ENCODE assay signal across 8 mouse cellular contexts in the genomic region with DNA sequence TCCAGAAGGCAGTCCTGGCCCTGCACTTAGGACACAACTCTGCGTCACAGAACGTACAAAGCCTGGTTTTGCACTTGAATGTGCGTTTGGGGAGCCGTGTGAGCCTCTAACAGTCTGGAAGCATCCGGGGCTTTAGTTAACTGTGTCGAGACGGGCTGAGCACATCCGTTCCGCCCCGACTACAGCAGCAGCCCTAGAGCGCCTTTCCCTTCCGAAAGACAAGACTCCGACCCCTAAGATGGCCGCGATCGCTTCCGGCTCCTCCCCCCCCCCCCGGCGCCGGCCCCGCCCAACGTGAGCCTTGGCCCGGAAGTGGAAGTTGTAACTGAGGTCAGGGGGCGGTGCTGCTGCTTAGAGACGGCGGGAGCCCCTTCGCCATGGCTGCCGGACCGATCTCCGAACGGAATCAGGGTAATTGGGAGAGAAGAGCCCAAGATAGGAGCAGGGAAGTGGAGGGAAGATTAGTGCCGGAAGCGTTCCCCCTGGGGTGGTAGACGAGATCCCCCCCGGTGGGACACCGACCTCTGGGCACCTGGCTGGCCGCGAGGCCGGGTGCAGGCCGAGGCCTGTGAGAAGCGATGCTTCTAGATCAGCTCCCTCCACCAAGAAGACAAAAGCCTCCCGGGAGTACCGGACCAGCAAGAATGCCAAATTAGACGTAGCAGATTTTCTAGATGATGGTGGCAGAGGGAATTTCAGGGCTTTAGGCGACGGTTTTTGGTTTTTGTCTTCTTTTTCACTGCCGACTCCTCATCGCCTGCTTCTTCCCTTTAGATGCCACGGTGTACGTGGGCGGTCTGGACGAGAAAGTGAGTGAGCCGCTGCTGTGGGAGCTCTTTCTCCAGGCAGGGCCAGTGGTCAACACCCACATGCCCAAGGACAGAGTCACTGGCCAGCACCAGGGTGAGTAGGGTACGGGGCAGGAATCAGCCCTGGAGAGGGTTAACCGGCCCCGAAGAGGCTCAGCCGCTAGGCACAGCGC. TPM values are rescaled to one million over a fixed set of nuclear protein-coding genes. Genes with fewer than 3 reads are reported as not detected.
A peak's percentile ranks its signal among the peaks of the same experiment; 100 is the strongest.
DNase-seq lines count a peak whose midpoint lies in the region; ATAC-seq and TF ChIP-seq lines count a peak whose summit lies in the region.

A gene (plus strand): TSS at position 136 of the 982 bp plus-strand sequence.

- peak within 1 kb of the TSS; percentile 92 for H3K27ac ChIP-seq in MEL (ENCODE audit: control insufficient read depth, low read depth, low read length)
- peak within 1 kb of the TSS; percentile 100 for H3K27ac ChIP-seq in forebrain, embryonic 16.5 days (ENCODE audit: low read length)
- peak within 1 kb of the TSS; percentile 99 for H3K27ac ChIP-seq in lung, postnatal 0 days (ENCODE audit: low read length)

- H3K9me3 ChIP-seq in MEL (replicated peaks; ENCODE audit: insufficient read depth, low read length): no peaks in the 10 kb centered on the region
- H3K9me3 ChIP-seq in forebrain, embryonic 16.5 days (ENCODE audit: control insufficient read depth, low read length): no peaks in the 10 kb centered on the region
- no peaks in the 10 kb centered on the region for H3K9me3 ChIP-seq in lung, postnatal 0 days (ENCODE audit: low read length)

- peaks cover 8 to 35% of the 10 kb centered on the region in 2 experiments for H3K4me1 ChIP-seq in MEL (ENCODE audit: control insufficient read depth in 1 of 2, insufficient read depth in 2 of 2, low read length in 2 of 2)
- H3K4me1 ChIP-seq in forebrain, embryonic 16.5 days (replicated peaks; ENCODE audit: control insufficient read depth, insufficient read depth, low read length): peaks cover 35% of the 10 kb centered on the region
- H3K4me1 ChIP-seq in lung, postnatal 0 days (ENCODE audit: insufficient read depth, low read depth, low read length): peaks cover 19% of the 10 kb centered on the region; the same call in 1 of the 2 replicates

- under 1% methylated on average over 55 of the region's 58 CpGs for WGBS in forebrain, embryonic 16.5 days
- WGBS in lung, postnatal 0 days: under 1% methylated on average over 51 of the region's 58 CpGs

- peak in 1 of 2 experiments; percentile 19; a peak in 1 of 4 replicates for TF ChIP-seq EP300 in MEL (IDR thresholded peaks at IDR 0.05; ENCODE audit: low read depth in 1 of 2, low read length in 2 of 2)
- TF ChIP-seq EP300 in lung, postnatal 0 days (IDR thresholded peaks at IDR 0.05): peak; percentile 59; the same call in 1 of the 2 replicates

- H3K79me2 ChIP-seq in MEL (ENCODE audit: control insufficient read depth, insufficient read depth, low read length, poor library complexity): peaks cover 43% of the 10 kb centered on the region

- peak within 1 kb of the TSS; percentile 98 for H3K4me2 ChIP-seq in forebrain, embryonic 16.5 days (ENCODE audit: low read length)
- H3K4me2 ChIP-seq in lung, postnatal 0 days (replicated peaks; ENCODE audit: low read depth, low read length): peak within 1 kb of the TSS; percentile 87

- intact Hi-C loops in heart, postnatal 36 days (cut with DNase I): loop anchor here (2.0 kb wide), 1 partner anchor 46 kb away; a partner anchor contains a TSS

- no peaks in the 10 kb centered on the region for H3K27me3 ChIP-seq in MEL (ENCODE audit: control insufficient read depth in 1 of 2, insufficient read depth in 2 of 2, low read length in 2 of 2)
- no peaks in the 10 kb centered on the region for H3K27me3 ChIP-seq in forebrain, embryonic 16.5 days (replicated peaks; ENCODE audit: control insufficient read depth, insufficient read depth, low read length)
- no peaks in the 10 kb centered on the region for H3K27me3 ChIP-seq in lung, postnatal 0 days (replicated peaks; ENCODE audit: insufficient read depth, low read length)

- peaks cover 21 to 40% of the 10 kb centered on the region in 2 experiments for H3K36me3 ChIP-seq in MEL (ENCODE audit: control insufficient read depth in 1 of 2, insufficient read depth in 2 of 2, low read length in 2 of 2)
- peaks cover 6% of the 10 kb centered on the region; the same call in 1 of the 2 replicates for H3K36me3 ChIP-seq in forebrain, embryonic 16.5 days (ENCODE audit: control insufficient read depth, insufficient read depth)
- H3K36me3 ChIP-seq in lung, postnatal 0 days (ENCODE audit: insufficient read depth, low read length): peaks cover 14% of the 10 kb centered on the region; the same call in 1 of the 2 replicates

- peak within 1 kb of the TSS; percentile 75 to 77 for H3K4me3 ChIP-seq in MEL (ENCODE audit: control insufficient read depth in 1 of 2, insufficient read depth in 1 of 2, low read depth in 2 of 2, low read length in 2 of 2)
- peak within 1 kb of the TSS; percentile 71 for H3K4me3 ChIP-seq in forebrain, embryonic 16.5 days (replicated peaks; ENCODE audit: low read length)
- H3K4me3 ChIP-seq in lung, postnatal 0 days (ENCODE audit: low read depth, low read length): peak within 1 kb of the TSS; percentile 81

- H3K9ac ChIP-seq in MEL (ENCODE audit: control insufficient read depth, low read depth, low read length, poor library complexity, severe bottlenecking): peak within 1 kb of the TSS; percentile 93
- peak within 1 kb of the TSS; percentile 92 for H3K9ac ChIP-seq in forebrain, embryonic 16.5 days (replicated peaks; ENCODE audit: low read depth, low read length)
- peak within 1 kb of the TSS; percentile 67 for H3K9ac ChIP-seq in lung, postnatal 0 days (replicated peaks; ENCODE audit: low read depth)

- no peak for TF ChIP-seq RAD21 in MEL (IDR thresholded peaks at IDR 0.05; ENCODE audit: low read depth, low read length)

- ATAC-seq in forebrain, embryonic 16.5 days: peak; percentile 95
- peak; percentile 97 for ATAC-seq in lung, postnatal 0 days

- TF ChIP-seq POLR2A in MEL (IDR thresholded peaks at IDR 0.05; ENCODE audit: control insufficient read depth in 1 of 2, insufficient read depth in 1 of 2, low read depth in 1 of 2, low read length in 2 of 2, poor library complexity in 1 of 2): peak; percentile 93 to 99

- TF ChIP-seq CTCF in MEL (IDR thresholded peaks at IDR 0.05 in 2 of 3, conservative IDR thresholded peaks at IDR 0.05 in 1 of 3; ENCODE audit: control insufficient read depth in 1 of 3, insufficient read depth in 1 of 3, low read depth in 2 of 3, low read length in 3 of 3, poor library complexity in 1 of 3, severe bottlenecking in 1 of 3): no peak
- TF ChIP-seq CTCF in lung, postnatal 0 days (IDR thresholded peaks at IDR 0.05): no peak

- peak; percentile 100 for DNase-seq in MEL (ENCODE audit: low read depth, low spot score)
- DNase-seq in cerebellum, adult 11-12 months: peak; percentile 83
- peak; percentile 83 to 89 for DNase-seq in heart, postnatal 36 days
- peak; percentile 91 for DNase-seq in layer of hippocampus, adult 9-11 months
- DNase-seq in lung, postnatal 0 days (ENCODE audit: low spot score): peak; percentile 97
- DNase-seq in ovary, postnatal 14 days (ENCODE audit: low spot score): peak; percentile 72
- peak; percentile 87 for DNase-seq in thymus, postnatal 14 days

TF ChIP-seq in MEL, 35 proteins besides CTCF, POLR2A, EP300 and RAD21 (continues in another document):
- TF ChIP-seq SMC3 (IDR thresholded peaks at IDR 0.05; ENCODE audit: low read depth, low read length): no peak; the same call in 1 of the 2 replicates
- no peak; the same call in 1 of the 2 replicates for TF ChIP-seq UBTF (IDR thresholded peaks at IDR 0.05; ENCODE audit: borderline replicate concordance, insufficient read depth, low read depth, low read length)
- no peak for TF ChIP-seq ZKSCAN1 (IDR thresholded peaks at IDR 0.05; ENCODE audit: low read depth, low read length)
- no peak for TF ChIP-seq MYB (IDR thresholded peaks at IDR 0.05; ENCODE audit: low read depth, low read length)
- peak; percentile 93 for TF ChIP-seq TBP (IDR thresholded peaks at IDR 0.05; ENCODE audit: low read depth, low read length)
- TF ChIP-seq MXI1 (IDR thresholded peaks at IDR 0.05; ENCODE audit: low read depth, low read length): peak; percentile 68
- TF ChIP-seq GATA1 (IDR thresholded peaks at IDR 0.05; ENCODE audit: low read depth, low read length): no peak
- 0 out of 2 replicates have a peak, but pooled peaks have one; percentile 71 for TF ChIP-seq CHD1 (IDR thresholded peaks at IDR 0.05; ENCODE audit: low read depth, low read length)
- peak; percentile 99 for TF ChIP-seq NELFE (IDR thresholded peaks at IDR 0.05; ENCODE audit: low read depth, low read length)
- no peak for TF ChIP-seq MAFK (IDR thresholded peaks at IDR 0.05; ENCODE audit: borderline replicate concordance, low read depth, low read length)
- TF ChIP-seq ZMIZ1 (IDR thresholded peaks at IDR 0.05; ENCODE audit: low read depth, low read length): peak; percentile 96
- TF ChIP-seq HCFC1 (IDR thresholded peaks at IDR 0.05; ENCODE audit: low read depth, low read length): peak; percentile 96
- TF ChIP-seq CHD2 (IDR thresholded peaks at IDR 0.05; ENCODE audit: low read length): no peak; the same call in 1 of the 2 replicates
- peak; percentile 60 for TF ChIP-seq MAX (IDR thresholded peaks at IDR 0.05; ENCODE audit: low read length)
- no peak for TF ChIP-seq ZNF384 (IDR thresholded peaks at IDR 0.05; ENCODE audit: low read depth, low read length)
- TF ChIP-seq JUND (IDR thresholded peaks at IDR 0.05; ENCODE audit: low read depth, low read length): no peak
- TF ChIP-seq RCOR1 (IDR thresholded peaks at IDR 0.05; ENCODE audit: low read depth, low read length): 0 out of 2 replicates have a peak, but pooled peaks have one; percentile 24
- no peak for TF ChIP-seq GABPA (IDR thresholded peaks at IDR 0.05; ENCODE audit: low read depth, low read length)
- TF ChIP-seq KAT2A (conservative IDR thresholded peaks at IDR 0.05; ENCODE audit: low read depth, low read length): peak; percentile 80; the same call in 1 of the 2 replicates
- TF ChIP-seq USF2 (IDR thresholded peaks at IDR 0.05; ENCODE audit: borderline replicate concordance in 1 of 2, insufficient read depth in 1 of 2, low read depth in 1 of 2, low read length in 2 of 2): no peak
- no peak for TF ChIP-seq NRF1 (IDR thresholded peaks at IDR 0.05; ENCODE audit: insufficient read depth, low read depth, low read length, poor library complexity, severe bottlenecking)
- peak; percentile 100 for TF ChIP-seq MAZ (IDR thresholded peaks at IDR 0.05; ENCODE audit: low read depth, low read length)
- TF ChIP-seq SIN3A (IDR thresholded peaks at IDR 0.05; ENCODE audit: low read length): peak; percentile 84
- peak; percentile 77 for TF ChIP-seq TCF12 (IDR thresholded peaks at IDR 0.05; ENCODE audit: low read depth, low read length)
- TF ChIP-seq TAL1 (IDR thresholded peaks at IDR 0.05; ENCODE audit: low read length): no peak

RNA-seq across cellular contexts. Expression of the gene that starts here (rescaled TPM):
- 135 and 157 TPM in 2 replicates for total RNA-seq in MEL (2012; rRNA removed)
- 100 to 1,000 TPM; 102 to 423 TPM for polyA plus RNA-seq in MEL (2012; ENCODE audit: insufficient read depth in 1 of 2, insufficient read length in 2 of 2, low read depth in 1 of 2, low replicate concordance in 2 of 2, missing spikeins in 1 of 2)
- polyA plus RNA-seq in forebrain, embryonic 16.5 days (2015; fragmentation: Nextera tagmentation; extraction: Ambion mirVana): 155 and 157 TPM in 2 replicates
- 10 to 100 TPM; 15.1 to 17.3 TPM for total RNA-seq in heart, postnatal 36 days (2021)
- polyA plus RNA-seq in lung, postnatal 0 days (2015; fragmentation: Nextera tagmentation; extraction: Ambion mirVana): 64.4 and 68.4 TPM in 2 replicates

Comparison
In these comparisons a context has a peak if more than half of its experiments do, and no peak if none do; other contexts are left out.
1. Peak in every context shown above with its lines: DNase-seq, ATAC-seq, H3K4me3 ChIP-seq and H3K27ac ChIP-seq.